ENCODE assay signal across 8 mouse cellular contexts in the genomic region with DNA sequence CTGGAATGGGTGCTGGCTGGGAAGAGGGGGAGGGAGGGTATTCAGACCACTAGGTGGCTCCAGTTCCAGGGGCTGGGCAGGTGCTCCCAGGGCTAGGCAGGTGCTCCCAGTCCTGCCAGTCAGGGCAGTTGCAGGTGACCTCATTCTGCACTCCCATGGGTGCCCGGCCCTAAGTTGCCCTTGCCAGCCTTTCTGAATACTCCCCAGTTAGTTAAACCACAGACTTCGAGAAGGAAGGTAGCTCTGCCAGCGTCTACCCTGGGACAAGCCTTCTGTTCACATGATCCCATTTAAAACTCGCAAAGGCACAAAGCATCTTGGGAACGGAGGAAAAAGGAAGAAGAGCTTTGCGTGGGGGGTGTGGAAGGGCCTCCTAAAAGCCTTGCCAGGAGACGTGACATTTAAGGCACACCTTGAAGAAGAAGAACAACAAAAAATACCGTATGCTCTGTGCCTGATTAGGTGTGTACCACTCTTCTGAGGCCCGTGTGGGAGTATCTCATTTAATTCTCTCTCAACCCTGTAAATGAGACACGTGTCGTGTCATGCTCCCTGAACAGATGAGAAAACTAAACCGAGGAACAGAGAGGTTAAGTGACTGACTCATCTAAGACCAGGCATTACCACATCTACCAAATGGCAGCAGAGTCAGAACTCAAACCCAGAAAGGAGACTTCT. TPM values are rescaled to one million over a fixed set of nuclear protein-coding genes. Genes with fewer than 3 reads are reported as not detected.
DNase-seq lines count a peak whose midpoint lies in the region; ATAC-seq and TF ChIP-seq lines count a peak whose summit lies in the region.

No protein-coding gene starts in this region.

- ATAC-seq in megakaryocyte, adult 5-6 weeks (ENCODE audit: poor library complexity, severe bottlenecking): no peak

- H3K36me3 ChIP-seq in megakaryocyte, embryonic 14.5 days (replicated peaks; ENCODE audit: low read length): no peaks in the 10 kb centered on the region

- TF ChIP-seq CTCF in gastrocnemius, adult 2 months (IDR thresholded peaks at IDR 0.05): no peak

- H3K27me3 ChIP-seq in megakaryocyte, embryonic 14.5 days (replicated peaks): peaks cover 85% of the 10 kb centered on the region

- DNase-seq in gastrocnemius, adult 2 months: no peak
- DNase-seq in gastrocnemius, adult 18-20 months (ENCODE audit: low spot score): no peak
- peak; percentile 46 to 71 for DNase-seq in left cerebral cortex, postnatal 14 days (ENCODE audit: low spot score in 2 of 2)
- peak; percentile 53 for DNase-seq in thymus, postnatal 0 days (ENCODE audit: low spot score)
- DNase-seq in adrenal gland, postnatal 10 days: no peak
- DNase-seq in cerebellum, postnatal 4 days (ENCODE audit: low spot score in 2 of 2): no peak

- H3K27ac ChIP-seq in gastrocnemius, adult 2 months: no peak overlapping the region

- H3K4me1 ChIP-seq in megakaryocyte, embryonic 14.5 days: peaks cover 56% of the 10 kb centered on the region

- intact Hi-C loops in gastrocnemius, adult 2 months (cut with DNase I): no loop called here
- intact Hi-C loops in left cerebral cortex, postnatal 14 days (cut with DNase I): no loop called here

- no peaks in the 10 kb centered on the region for H3K9me3 ChIP-seq in megakaryocyte, embryonic 14.5 days

- H3K4me3 ChIP-seq in gastrocnemius, adult 2 months: peak overlapping the region; percentile 68
- H3K4me3 ChIP-seq in megakaryocyte, embryonic 14.5 days (replicated peaks): peak overlapping the region; percentile 11

RNA-seq across cellular contexts. Expression of gene Rasal1, which starts 0.7 kb away (rescaled TPM):
- total RNA-seq in gastrocnemius, adult 2 months (2021): not detected
- total RNA-seq in gastrocnemius, adult 18-20 months (2021): not detected
- 13.3 and 20.9 TPM in 2 replicates for polyA plus RNA-seq in megakaryocyte, embryonic 14.5 days (2012; ENCODE audit: insufficient read depth, low replicate concordance)
- 0.05 TPM in 1 of 2 replicates, not detected in the other for total RNA-seq in megakaryocyte, adult 5-6 weeks (2015)
- total RNA-seq in megakaryocyte, adult 5-6 weeks (2017): not detected in 2 replicates
- total RNA-seq in left cerebral cortex, postnatal 14 days (2021): 100 to 1,000 TPM in 1 of 2 experiments, 10 to 100 TPM in 1; 94.2 to 107 TPM
- 11.4 and 11.8 TPM in 2 replicates for polyA plus RNA-seq in thymus, postnatal 0 days (2015; fragmentation: Nextera tagmentation; extraction: Ambion mirVana)
- 1 to 10 TPM; 6.9 to 8.9 TPM for total RNA-seq in adrenal gland, postnatal 10 days (2021)

RNA-seq across cellular contexts. Expression of gene Cfap73, which starts 13.9 kb away (rescaled TPM):
- total RNA-seq in gastrocnemius, adult 2 months (2021): not detected
- total RNA-seq in gastrocnemius, adult 18-20 months (2021): not detected
- not detected in 2 replicates for polyA plus RNA-seq in megakaryocyte, embryonic 14.5 days (2012; ENCODE audit: insufficient read depth, low replicate concordance)
- not detected in 2 replicates for total RNA-seq in megakaryocyte, adult 5-6 weeks (2015)
- total RNA-seq in megakaryocyte, adult 5-6 weeks (2017): not detected in 2 replicates
- not detected for total RNA-seq in left cerebral cortex, postnatal 14 days (2021)
- polyA plus RNA-seq in thymus, postnatal 0 days (2015; fragmentation: Nextera tagmentation; extraction: Ambion mirVana): 0.23 and 0.30 TPM in 2 replicates
- total RNA-seq in adrenal gland, postnatal 10 days (2021): under 1 TPM in 1 of 2 experiments, not detected in 1; 0.42 TPM

RNA-seq across cellular contexts. Expression of gene Ddx54, which starts 35.4 kb away (rescaled TPM):
- 10 to 100 TPM; 16.9 to 17.7 TPM for total RNA-seq in gastrocnemius, adult 2 months (2021)
- 10 to 100 TPM; 15.8 to 15.9 TPM for total RNA-seq in gastrocnemius, adult 18-20 months (2021)
- 23.6 and 74.7 TPM in 2 replicates for polyA plus RNA-seq in megakaryocyte, embryonic 14.5 days (2012; ENCODE audit: insufficient read depth, low replicate concordance)
- total RNA-seq in megakaryocyte, adult 5-6 weeks (2015): 7.7 and 7.9 TPM in 2 replicates
- 21.3 and 22.6 TPM in 2 replicates for total RNA-seq in megakaryocyte, adult 5-6 weeks (2017)
- 10 to 100 TPM; 44.5 to 48.0 TPM for total RNA-seq in left cerebral cortex, postnatal 14 days (2021)
- polyA plus RNA-seq in thymus, postnatal 0 days (2015; fragmentation: Nextera tagmentation; extraction: Ambion mirVana): 106 and 108 TPM in 2 replicates
- 10 to 100 TPM; 36.0 to 36.1 TPM for total RNA-seq in adrenal gland, postnatal 10 days (2021)

RNA-seq across cellular contexts. Expression of gene Rita1, which starts 35.6 kb away (rescaled TPM):
- total RNA-seq in gastrocnemius, adult 2 months (2021): 1 to 10 TPM; 4.9 to 6.6 TPM
- 1 to 10 TPM; 7.0 to 7.5 TPM for total RNA-seq in gastrocnemius, adult 18-20 months (2021)
- polyA plus RNA-seq in megakaryocyte, embryonic 14.5 days (2012; ENCODE audit: insufficient read depth, low replicate concordance): 30.9 and 35.5 TPM in 2 replicates
- total RNA-seq in megakaryocyte, adult 5-6 weeks (2015): 1.5 and 3.0 TPM in 2 replicates
- 2.2 and 3.2 TPM in 2 replicates for total RNA-seq in megakaryocyte, adult 5-6 weeks (2017)
- 10 to 100 TPM; 31.5 to 32.4 TPM for total RNA-seq in left cerebral cortex, postnatal 14 days (2021)
- 10.7 TPM in 2 replicates for polyA plus RNA-seq in thymus, postnatal 0 days (2015; fragmentation: Nextera tagmentation; extraction: Ambion mirVana)
- total RNA-seq in adrenal gland, postnatal 10 days (2021): 10 to 100 TPM; 12.9 to 17.4 TPM

RNA-seq across cellular contexts. Expression of gene Iqcd, which starts 59.1 kb away (rescaled TPM):
- total RNA-seq in gastrocnemius, adult 2 months (2021): not detected
- not detected for total RNA-seq in gastrocnemius, adult 18-20 months (2021)
- polyA plus RNA-seq in megakaryocyte, embryonic 14.5 days (2012; ENCODE audit: insufficient read depth, low replicate concordance): 0.94 and 5.8 TPM in 2 replicates
- total RNA-seq in megakaryocyte, adult 5-6 weeks (2015): 0.18 and 0.98 TPM in 2 replicates
- 0.11 and 0.45 TPM in 2 replicates for total RNA-seq in megakaryocyte, adult 5-6 weeks (2017)
- total RNA-seq in left cerebral cortex, postnatal 14 days (2021): under 1 TPM; 0.22 to 0.59 TPM
- polyA plus RNA-seq in thymus, postnatal 0 days (2015; fragmentation: Nextera tagmentation; extraction: Ambion mirVana): 1.5 and 1.7 TPM in 2 replicates
- under 1 TPM; 0.42 to 0.51 TPM for total RNA-seq in adrenal gland, postnatal 10 days (2021)

Comparison
In these comparisons a context has a peak if more than half of its experiments do, and no peak if none do; other contexts are left out.
1. DNase-seq: peak in left cerebral cortex, postnatal 14 days (2 of 2) and thymus, postnatal 0 days (single experiment); none in gastrocnemius, adult 2 months (single experiment), gastrocnemius, adult 18-20 months (single experiment), adrenal gland, postnatal 10 days (single experiment) and cerebellum, postnatal 4 days (0 of 2).
2. RNA of gene Rasal1, which starts 0.7 kb away (total RNA-seq): 94.2 to 107 TPM in left cerebral cortex, postnatal 14 days; 6.9 to 8.9 TPM in adrenal gland, postnatal 10 days, not detected in gastrocnemius, adult 18-20 months, not detected in gastrocnemius, adult 2 months and 0.05 TPM in megakaryocyte, adult 5-6 weeks; every median in the first group is over 4 times any median in the second.